Mouse (Mus musculus) liver, adult 2 months (tissue): ENCODE data around the gene Cd40lg. TPM values are rescaled to one million over a fixed set of nuclear protein-coding genes. Genes with fewer than 3 reads are reported as not detected.

Experiments used
- DNase-seq: peaks from one replicate; pipeline ENCODE4 v3.0.0-alpha.2; 2011; ENCODE audit warnings: low read depth, low spot score; ENCODE audit errors: extremely low read depth
- H3K27ac ChIP-seq: fragments of 200-500 bp; replicated peaks from 2 replicates; pipeline ENCODE4 v1.5.1; 2012; ENCODE audit warnings: low read depth, mild to moderate bottlenecking, control low read depth, inconsistent platforms, low read length; ENCODE audit not compliant: insufficient read depth
- H3K27me3 ChIP-seq: fragments of 200-500 bp; 2 replicates; pipeline ENCODE4 v1.6.1; 2012; ENCODE audit warnings: mild to moderate bottlenecking, moderate library complexity, low read length, inconsistent platforms; ENCODE audit not compliant: control insufficient read depth, insufficient read depth
- H3K36me3 ChIP-seq: fragments of 200-500 bp; 2 replicates; pipeline ENCODE4 v1.6.1; 2012; ENCODE audit warnings: low read length, inconsistent platforms; ENCODE audit not compliant: control insufficient read depth, insufficient read depth
- H3K4me1 ChIP-seq: fragments of 200-500 bp; 2 replicates; pipeline ENCODE4 v1.6.1; 2011; ENCODE audit warnings: low read length; ENCODE audit not compliant: control insufficient read depth, insufficient read depth
- H3K4me3 ChIP-seq: fragments of 200-500 bp; 2 replicates; pipeline ENCODE4 v1.5.1; 2011; ENCODE audit warnings: low read depth, mild to moderate bottlenecking, control low read depth, low read length, moderate library complexity; ENCODE audit not compliant: insufficient read depth
- H3K79me2 ChIP-seq: fragments of 200-500 bp; 2 replicates; pipeline ENCODE4 v1.6.1; 2012; ENCODE audit warnings: inconsistent platforms, mild to moderate bottlenecking, low read length, moderate library complexity; ENCODE audit not compliant: control insufficient read depth, insufficient read depth
- H3K9ac ChIP-seq: fragments of 200-500 bp; 2 replicates; pipeline ENCODE4 v1.6.1; 2012; ENCODE audit warnings: low read depth, mild to moderate bottlenecking, control low read depth, inconsistent platforms, low read length
- CTCF ChIP-seq: fragments of 200-500 bp; IDR thresholded peaks from 2 replicates; pipeline ENCODE4 v1.5.1; 2011; ENCODE audit warnings: low read depth, low read length, control low read depth
- POLR2A ChIP-seq: fragments of 200-500 bp; IDR thresholded peaks from 2 replicates; pipeline ENCODE4 v1.6.1; 2011; ENCODE audit warnings: low read length, control low read depth; ENCODE audit not compliant: insufficient read depth; ENCODE audit errors: extremely low read depth
- WGBS: fragments of 180-500 bp; shearing (Covaris S2); methylation state at CpG from one replicate; pipeline ENCODE4 v1.1.7; 2018; 5-methylcytosine and 5-hydroxymethylcytosine counted together
- polyA plus RNA-seq: library from polyadenylated mRNA; depleted of rRNA; stranded (reverse); fragments of >200 nt; gene quantifications from 2 replicates; pipeline ENCODE4 v1.2.3, GENCODE M21; 2012
- total RNA-seq: library from RNA; depleted of rRNA; stranded (reverse); fragments of >200 nt; gene quantifications from 2 replicates; pipeline ENCODE4 v1.2.3, GENCODE M21; 2014

The Cd40lg gene
- total and polyA plus RNA-seq, 2 experiments, result 0.18 TPM; not detected in 1

GRCm38 (mm10) chrX:57187301-57187700 is 24.6 kb upstream of the Cd40lg start:
- TF ChIP-seq POLR2A (no peak), CTCF (no peak)
- H3K27ac ChIP-seq, result no peak overlapping the region
- DNase-seq, result no peak
- no peaks in the 10 kb centered on the region for H3K4me1 ChIP-seq
- 75% methylated on average over 8 of the region's 8 CpGs for WGBS
- no peak overlapping the region for H3K4me3 ChIP-seq
- no peaks in the 10 kb centered on the region for H3K27me3 ChIP-seq
- no peak overlapping the region for H3K9ac ChIP-seq
- H3K36me3 ChIP-seq, result no peaks in the 10 kb centered on the region
- no peaks in the 10 kb centered on the region for H3K79me2 ChIP-seq

- Histone ChIP-seq H3K27me3 (no peaks in the 10 kb centered on the region), H3K27ac (no peak overlapping the region), H3K4me3 (no peak overlapping the region), H3K9ac (no peak overlapping the region), H3K4me1 (no peaks in the 10 kb centered on the region), H3K79me2 (no peaks in the 10 kb centered on the region), H3K36me3 (no peaks in the 10 kb centered on the region)
- WGBS, result 72% methylated on average over 5 of the region's 5 CpGs
- TF ChIP-seq POLR2A (no peak), CTCF (no peak)
- no peak for DNase-seq
These were observed 22.6 kb upstream of the Cd40lg start for GRCm38 (mm10) chrX:57189335-57189734.

GRCm38 (mm10) chrX:57196319-57196718 is 15.6 kb upstream of the Cd40lg start:
- no peaks in the 10 kb centered on the region for H3K27me3 ChIP-seq
- no peak for TF ChIP-seq POLR2A
- no peak for TF ChIP-seq CTCF
- no peaks in the 10 kb centered on the region for H3K36me3 ChIP-seq
- no peaks in the 10 kb centered on the region for H3K79me2 ChIP-seq
- no peak overlapping the region for H3K27ac ChIP-seq
- H3K4me1 ChIP-seq, result no peaks in the 10 kb centered on the region
- no peak for DNase-seq
- 82% methylated on average over 9 of the region's 9 CpGs for WGBS
- H3K4me3 ChIP-seq, result no peak overlapping the region
- no peak overlapping the region for H3K9ac ChIP-seq

- 64% methylated on average over 2 of the region's 2 CpGs for WGBS
- Histone ChIP-seq H3K27me3 (no peaks in the 10 kb centered on the region), H3K36me3 (no peaks in the 10 kb centered on the region), H3K79me2 (no peaks in the 10 kb centered on the region), H3K27ac (no peak overlapping the region), H3K9ac (no peak overlapping the region), H3K4me3 (no peak overlapping the region), H3K4me1 (no peaks in the 10 kb centered on the region)
- TF ChIP-seq CTCF (no peak), POLR2A (no peak)
- no peak for DNase-seq
These were observed 13.9 kb upstream of the Cd40lg start for GRCm38 (mm10) chrX:57198036-57198435.

GRCm38 (mm10) chrX:57200397-57200796 is 11.5 kb upstream of the Cd40lg start:
- Histone ChIP-seq H3K36me3 (no peaks in the 10 kb centered on the region), H3K27ac (no peak overlapping the region), H3K27me3 (no peaks in the 10 kb centered on the region), H3K4me3 (no peak overlapping the region), H3K4me1 (no peaks in the 10 kb centered on the region), H3K9ac (no peak overlapping the region), H3K79me2 (no peaks in the 10 kb centered on the region)
- no peak for DNase-seq
- TF ChIP-seq CTCF (no peak), POLR2A (no peak)
- WGBS, result 72% methylated on average over 2 of the region's 2 CpGs

GRCm38 (mm10) chrX:57210591-57210990 is 1.4 kb upstream of the Cd40lg start:
- DNase-seq, result no peak
- no peak for TF ChIP-seq CTCF
- no peak for TF ChIP-seq POLR2A
- Histone ChIP-seq H3K79me2 (no peaks in the 10 kb centered on the region), H3K27ac (no peak overlapping the region), H3K4me3 (no peak overlapping the region), H3K36me3 (no peaks in the 10 kb centered on the region), H3K27me3 (no peaks in the 10 kb centered on the region), H3K4me1 (no peaks in the 10 kb centered on the region; the same call in 1 of the 2 replicates), H3K9ac (no peak overlapping the region)
- WGBS, result 100% methylated on average over 1 of the region's 1 CpGs
